Mouse (Mus musculus) heart, postnatal 0 days (tissue): ENCODE data around the gene Kcne1. TPM values are rescaled to one million over a fixed set of nuclear protein-coding genes. Genes with fewer than 3 reads are reported as not detected.

Experiments
- ATAC-seq: fragments of 200-750 bp; cut with Nextera tagmentation; 2 replicates; pipeline ENCODE4 v1.8.0; 2017; ENCODE audit warnings: low read depth, moderate number of reproducible peaks, moderate library complexity; ENCODE audit not compliant: insufficient read depth
- DNase-seq: peaks from one replicate; pipeline ENCODE4 v3.0.0-alpha.2; 2016; ENCODE audit warnings: low spot score
- H3K27ac ChIP-seq: fragments of 300-500 bp; sonication (generic); 2 replicates; pipeline ENCODE4 v1.5.1; 2014; ENCODE audit warnings: low read depth, mild to moderate bottlenecking
- H3K27me3 ChIP-seq: fragments of 300-500 bp; sonication (generic); 2 replicates; pipeline ENCODE4 v1.6.1; 2014; ENCODE audit warnings: low read length, mixed read lengths; ENCODE audit not compliant: control insufficient read depth, insufficient read depth
- H3K36me3 ChIP-seq: fragments of 300-500 bp; sonication (generic); replicated peaks from 2 replicates; pipeline ENCODE4 v1.6.1; 2014; ENCODE audit warnings: low read length, mixed read lengths; ENCODE audit not compliant: control insufficient read depth, insufficient read depth
- H3K4me1 ChIP-seq: fragments of 300-500 bp; sonication (generic); 2 replicates; pipeline ENCODE4 v1.6.1; 2014; ENCODE audit warnings: antibody characterized with exemption; ENCODE audit not compliant: control insufficient read depth, insufficient read depth
- H3K4me2 ChIP-seq: fragments of 300-500 bp; sonication (generic); 2 replicates; pipeline ENCODE4 v1.6.1; 2014; ENCODE audit warnings: low read depth, mild to moderate bottlenecking, low read length, moderate library complexity
- H3K4me3 ChIP-seq: fragments of 300-500 bp; sonication (generic); 2 replicates; pipeline ENCODE4 v1.5.1; 2014; ENCODE audit warnings: low read depth, low read length
- H3K9ac ChIP-seq: fragments of 300-500 bp; sonication (generic); replicated peaks from 2 replicates; pipeline ENCODE4 v1.6.1; 2014; ENCODE audit warnings: low read depth, low read length, mixed read lengths
- H3K9me3 ChIP-seq: fragments of 300-500 bp; sonication (generic); replicated peaks from 2 replicates; pipeline ENCODE4 v1.6.1; 2016; ENCODE audit warnings: low read length; ENCODE audit not compliant: control insufficient read depth
- CTCF ChIP-seq: IDR thresholded peaks from 2 replicates; pipeline ENCODE4 v1.5.1; 2016; ENCODE audit warnings: antibody characterized with exemption, control low read depth, low read depth
- EP300 ChIP-seq: IDR thresholded peaks from 2 replicates; pipeline ENCODE4 v1.6.1; 2016; ENCODE audit warnings: antibody characterized with exemption, low read depth
- WGBS: fragments of 180-500 bp; shearing (Covaris S2); extraction: QIAGEN DNeasy Blood & Tissue Kit; methylation state at CpG from one replicate; pipeline ENCODE4 v1.1.7; 2014; 5-methylcytosine and 5-hydroxymethylcytosine counted together
- polyA plus RNA-seq: library from polyadenylated mRNA; unstranded; fragments of >200 nt; fragmentation: Nextera tagmentation; extraction: Ambion mirVana; gene quantifications from 2 replicates; pipeline ENCODE4 v1.2.1, GENCODE M21; 2015
- total RNA-seq: library from RNA; depleted of rRNA; stranded (reverse); fragments of >200 nt; gene quantifications from 2 replicates; pipeline ENCODE4 v1.2.3, GENCODE M21; 2014; ENCODE audit warnings: low replicate concordance

Gene Kcne1
- total and polyA plus RNA-seq, 2 experiments from 2014 or later, result 283 to 415 TPM

GRCm38 (mm10) chr16:92369260-92369659 is 10.0 kb upstream of the Kcne1 start:
- WGBS, result 32% methylated on average over 2 of the region's 2 CpGs
- Histone ChIP-seq H3K27ac (peak overlapping the region; percentile 47; the same call in 1 of the 2 replicates), H3K27me3 (no peaks in the 10 kb centered on the region)

GRCm38 (mm10) chr16:92365477-92365876 is 6.2 kb upstream of the Kcne1 start:
- Histone ChIP-seq H3K9ac (no peak overlapping the region), H3K27me3 (no peaks in the 10 kb centered on the region), H3K4me3 (no peak overlapping the region), H3K27ac (no peak overlapping the region), H3K36me3 (no peaks in the 10 kb centered on the region), H3K4me1 (peaks cover 7% of the 10 kb centered on the region; the same call in 1 of the 2 replicates), H3K4me2 (no peak overlapping the region), H3K9me3 (no peaks in the 10 kb centered on the region)
- DNase-seq (no peak), ATAC-seq (no peak)
- TF ChIP-seq EP300 (no peak), CTCF (no peak)
- WGBS, result 46% methylated on average over 7 of the region's 7 CpGs

More at GRCm38 (mm10) chr16:92369260-92369659, 10.0 kb upstream of the Kcne1 start:
- Histone ChIP-seq H3K9ac (no peak overlapping the region), H3K4me2 (no peak overlapping the region), H3K9me3 (no peaks in the 10 kb centered on the region), H3K36me3 (no peaks in the 10 kb centered on the region), H3K4me3 (no peak overlapping the region), H3K4me1 (peaks cover 17% of the 10 kb centered on the region; the same call in 1 of the 2 replicates)
- TF ChIP-seq CTCF (no peak), EP300 (no peak)
- DNase-seq (peak; percentile 74), ATAC-seq (peak; percentile 77)

- 71% methylated on average over 7 of the region's 7 CpGs for WGBS
- no peak overlapping the region for H3K27ac ChIP-seq
- ATAC-seq, result no peak
Measured at GRCm38 (mm10) chr16:92360711-92361110, 1.4 kb upstream of the Kcne1 start.

GRCm38 (mm10) chr16:92358734-92359133 is 534 bp downstream of the Kcne1 start:
- peak; percentile 71 for ATAC-seq
- 8% methylated on average over 9 of the region's 9 CpGs for WGBS
- no peaks in the 10 kb centered on the region for H3K9me3 ChIP-seq

More at GRCm38 (mm10) chr16:92360711-92361110, 1.4 kb upstream of the Kcne1 start:
- no peak for DNase-seq
- peaks cover 27% of the 10 kb centered on the region for H3K4me1 ChIP-seq
- TF ChIP-seq CTCF, result no peak
- no peak for TF ChIP-seq EP300
- H3K36me3 ChIP-seq, result no peaks in the 10 kb centered on the region
- H3K4me2 ChIP-seq, result no peak overlapping the region
- no peak overlapping the region for H3K4me3 ChIP-seq
- H3K9ac ChIP-seq, result no peak overlapping the region
- no peaks in the 10 kb centered on the region for H3K9me3 ChIP-seq
- no peaks in the 10 kb centered on the region for H3K27me3 ChIP-seq

GRCm38 (mm10) chr16:92357566-92357965 is 1.7 kb downstream of the Kcne1 start:
- H3K4me3 ChIP-seq, result peak overlapping the region; percentile 10; the same call in 1 of the 2 replicates
- no peaks in the 10 kb centered on the region for H3K27me3 ChIP-seq
- DNase-seq (no peak), ATAC-seq (no peak)
- H3K27ac ChIP-seq, result peak overlapping the region; percentile 92
- 0 out of 2 replicates have a peak overlapping the region, but pooled peaks have one; percentile 11 for H3K9ac ChIP-seq
- peaks cover 40% of the 10 kb centered on the region for H3K4me1 ChIP-seq
- peak overlapping the region; percentile 63 for H3K4me2 ChIP-seq
- 78% methylated on average over 10 of the region's 10 CpGs for WGBS
- H3K9me3 ChIP-seq, result no peaks in the 10 kb centered on the region
- no peaks in the 10 kb centered on the region for H3K36me3 ChIP-seq
- no peak for TF ChIP-seq EP300
- no peak for TF ChIP-seq CTCF

More at GRCm38 (mm10) chr16:92358734-92359133, 534 bp downstream of the Kcne1 start:
- peak overlapping the region; percentile 63 for H3K4me2 ChIP-seq
- TF ChIP-seq CTCF (no peak), EP300 (no peak)
- DNase-seq, result no peak
- no peaks in the 10 kb centered on the region for H3K36me3 ChIP-seq
- peak overlapping the region; percentile 92 for H3K27ac ChIP-seq
- H3K9ac ChIP-seq, result peak overlapping the region; percentile 55
- peak overlapping the region; percentile 37 for H3K4me3 ChIP-seq
- no peaks in the 10 kb centered on the region for H3K27me3 ChIP-seq
- H3K4me1 ChIP-seq, result peaks cover 40% of the 10 kb centered on the region

- peak; percentile 55 for DNase-seq
- peaks cover 40% of the 10 kb centered on the region for H3K4me1 ChIP-seq
- H3K9ac ChIP-seq, result peak overlapping the region; percentile 48; the same call in 1 of the 2 replicates
- no peaks in the 10 kb centered on the region for H3K36me3 ChIP-seq
- 43% methylated on average over 9 of the region's 9 CpGs for WGBS
- H3K27ac ChIP-seq, result peak overlapping the region; percentile 92
- ATAC-seq, result peak; percentile 69
- TF ChIP-seq CTCF (no peak), EP300 (no peak)
- H3K9me3 ChIP-seq, result no peaks in the 10 kb centered on the region
- no peak overlapping the region for H3K4me3 ChIP-seq
- H3K4me2 ChIP-seq, result peak overlapping the region; percentile 63
- no peaks in the 10 kb centered on the region for H3K27me3 ChIP-seq
Measured at GRCm38 (mm10) chr16:92357023-92357422, 2.2 kb downstream of the Kcne1 start.
